Mouse (Mus musculus) naive thymus-derived CD4-positive, alpha-beta T cell, adult 2 months (primary cell): ENCODE measurements at regions not wholly inside any gene's neighbourhood (a gene's known extent, or its start where the extent isn't known, plus 50 kb on each side); places are given as distances from the start of the nearest gene placed in this dataset.
"Not testable (repeated sequence)": the region's sequence is repeated elsewhere in the genome, so short reads cannot be mapped to it uniquely, and the experiment has no call there.

ENCODE experiments used
- DNase-seq: peaks from one replicate; pipeline ENCODE4 v3.0.0-alpha.2; 2011; ENCODE audit warnings: low read depth

- no peak for DNase-seq
Observed at GRCm38 (mm10) chr17:63704991-63705390, 157.9 kb upstream of the Fer start.

DNA sequence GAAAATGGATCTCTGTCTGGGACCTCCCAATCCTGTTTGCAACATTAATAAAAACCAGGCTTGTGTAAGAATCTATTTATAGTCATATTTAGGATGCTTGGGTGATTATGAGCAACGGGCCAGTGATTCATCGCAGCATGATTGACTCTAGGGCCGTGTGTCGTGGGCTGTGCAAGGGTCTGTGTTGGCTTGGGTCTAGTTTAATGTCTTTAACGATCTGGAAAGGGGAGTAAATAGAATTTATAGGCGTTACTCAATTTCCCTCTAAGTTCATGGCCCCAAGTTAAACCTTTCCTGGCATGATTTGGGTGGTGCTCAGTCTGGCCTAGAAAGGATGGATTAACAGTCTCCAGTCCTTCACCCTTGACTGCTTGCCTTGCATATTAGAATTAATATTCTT, 149.9 kb upstream of the Fer start:
- no peak for DNase-seq

- DNase-seq = no peak
Observed at GRCm38 (mm10) chr17:63715687-63716086, 147.2 kb upstream of the Fer start.

DNA sequence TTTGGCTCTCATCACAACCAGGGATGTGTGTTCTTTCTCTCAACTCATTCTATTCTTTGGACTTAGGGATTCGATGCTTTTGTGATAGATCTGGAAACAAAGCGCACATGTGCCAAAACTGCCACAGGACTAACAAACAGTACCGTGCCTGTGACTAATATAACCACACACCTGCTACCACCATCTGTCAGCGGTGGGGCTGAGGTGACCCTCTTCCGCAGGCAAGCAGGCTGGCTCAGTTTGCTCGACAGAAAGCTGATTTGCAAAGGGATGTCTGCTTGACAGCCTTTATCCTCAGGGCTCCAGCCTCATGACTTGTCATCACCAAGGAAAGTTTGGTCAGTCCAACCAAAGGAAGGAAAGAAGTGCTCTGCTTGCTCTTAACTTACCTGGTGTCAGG, 146.7 kb upstream of the Fer start:
- DNase-seq = no peak

DNA sequence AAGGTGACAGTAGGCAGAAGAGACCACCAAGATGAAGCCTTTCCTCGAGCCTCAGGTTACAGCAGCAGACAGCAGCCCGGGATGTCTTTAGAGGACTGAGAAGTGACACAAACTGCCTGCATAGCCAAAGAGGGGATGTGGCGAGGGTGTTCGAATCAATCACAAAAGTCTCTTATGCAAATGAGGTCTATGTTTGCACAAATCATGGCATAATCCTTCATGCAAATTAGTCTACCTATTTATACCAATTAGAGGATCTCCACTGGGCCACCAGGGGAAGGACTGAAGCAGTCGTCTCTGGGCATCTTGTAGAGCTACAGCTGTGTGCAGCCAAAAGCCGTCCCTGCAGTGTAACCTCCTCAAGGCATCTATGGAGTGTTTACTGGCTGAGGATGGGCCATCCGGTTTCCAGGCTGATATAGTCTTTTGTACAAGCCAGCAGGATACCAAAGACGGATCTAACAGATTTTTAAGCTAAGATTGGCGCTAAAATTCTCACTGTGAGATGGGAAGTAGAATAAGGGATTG, 145.7 kb upstream of the Fer start:
- DNase-seq = no peak

GRCm38 (mm10) chr17:63718972-63719715, 143.7 kb upstream of the Fer start:
- no peak for DNase-seq

DNA sequence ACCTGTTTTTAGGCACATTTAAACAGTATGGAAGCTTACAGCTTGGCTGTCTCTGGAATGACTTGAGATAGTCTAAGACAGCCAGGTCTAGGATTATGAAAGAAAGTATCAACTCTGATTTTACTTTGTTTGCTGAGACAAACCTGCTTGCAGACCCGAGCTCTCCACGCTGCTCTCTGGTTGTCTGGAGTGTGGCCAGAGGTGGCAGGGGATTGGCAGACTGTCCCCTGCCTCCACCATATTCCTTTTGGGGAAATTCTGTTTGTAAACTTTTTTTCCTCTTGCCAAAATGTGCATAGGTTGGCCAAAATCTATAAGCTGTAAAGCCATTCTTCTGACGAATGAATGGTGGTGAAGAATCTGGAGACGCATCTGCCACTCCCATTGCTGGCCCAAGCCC, 143.1 kb upstream of the Fer start:
- DNase-seq = no peak

GRCm38 (mm10) chr17:63720883-63721282, 142.0 kb upstream of the Fer start:
- DNase-seq = no peak

GRCm38 (mm10) chr17:63722434-63723004, 140.3 kb upstream of the Fer start:
- no peak for DNase-seq

DNA sequence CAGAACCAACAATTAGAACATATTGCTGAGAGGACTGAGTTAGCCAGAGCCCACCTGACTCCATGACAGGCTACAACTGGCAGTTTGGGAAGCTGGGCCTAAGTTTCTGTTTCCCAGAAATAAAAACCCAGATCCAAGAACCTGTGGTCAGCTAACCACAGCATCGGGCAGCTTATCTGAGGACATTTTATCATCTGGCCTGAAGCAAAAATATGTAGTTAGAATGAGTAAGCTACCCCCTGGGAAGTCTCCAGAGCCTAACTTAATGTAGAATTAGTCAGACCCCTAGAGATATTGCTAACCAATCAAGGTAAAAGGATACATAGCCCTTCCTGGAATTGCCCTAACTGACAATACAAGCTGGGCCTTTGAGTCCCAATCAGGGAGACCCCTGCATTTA, 124.7 kb upstream of the Fer start:
- no peak for DNase-seq

DNA sequence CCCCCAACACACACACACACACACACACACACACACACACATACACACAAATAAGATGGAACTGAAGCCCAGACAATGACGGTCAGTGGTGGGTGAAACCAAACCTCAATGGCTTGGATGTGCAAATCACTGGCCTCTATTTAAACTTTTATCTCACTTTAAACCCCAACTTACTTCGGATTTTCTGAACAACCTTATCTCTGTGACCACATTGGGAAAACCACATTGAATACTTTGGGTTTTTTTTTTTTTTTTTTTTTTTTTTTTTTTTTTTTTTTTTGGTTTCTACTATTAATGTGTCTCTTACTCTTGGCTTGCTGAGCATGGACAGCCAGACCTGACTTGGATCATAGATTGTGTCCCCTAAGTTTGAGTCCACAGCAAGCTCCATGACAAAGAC, 123.2 kb upstream of the Fer start:
- no peak for DNase-seq

DNA sequence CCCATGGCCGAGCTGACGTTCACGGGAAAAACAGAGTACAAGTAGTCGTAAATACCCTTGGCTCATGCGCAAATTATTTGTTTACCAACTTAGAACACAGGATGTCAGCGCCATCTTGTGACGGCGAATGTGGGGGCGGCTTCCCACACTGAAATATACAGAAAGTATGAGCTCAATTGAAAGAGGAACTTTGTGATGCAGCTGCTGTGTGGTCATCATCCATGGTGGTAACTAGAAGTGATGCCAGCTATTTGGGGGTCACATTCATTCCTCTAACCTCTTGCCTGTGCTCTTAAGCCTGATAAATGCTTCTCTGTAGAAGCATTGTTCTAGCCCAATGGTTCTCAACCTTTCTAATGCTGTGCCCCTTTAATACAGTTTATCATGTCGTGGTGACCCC, 113.6 kb upstream of the Fer start:
- DNase-seq = not testable (repeated sequence)

DNA sequence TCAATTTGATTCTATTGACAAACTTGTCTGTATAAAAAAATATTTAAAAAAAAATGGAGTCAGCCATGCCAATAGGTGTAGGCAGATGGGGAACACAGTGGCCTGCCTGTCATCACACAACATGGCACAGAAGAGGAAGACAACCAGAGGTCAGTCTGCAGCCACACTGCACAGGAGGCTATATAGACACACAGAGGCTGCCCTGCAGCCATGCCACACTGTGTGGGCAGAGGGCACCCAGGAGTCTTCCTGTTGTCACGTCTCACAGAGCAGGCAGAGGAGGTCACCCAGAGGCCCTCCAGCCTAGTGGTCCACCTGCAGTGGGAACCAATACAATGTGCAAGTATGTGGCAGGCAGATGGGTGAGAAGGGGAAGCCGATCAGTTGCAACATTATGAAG, 108.5 kb upstream of the Fer start:
- no peak for DNase-seq

DNA sequence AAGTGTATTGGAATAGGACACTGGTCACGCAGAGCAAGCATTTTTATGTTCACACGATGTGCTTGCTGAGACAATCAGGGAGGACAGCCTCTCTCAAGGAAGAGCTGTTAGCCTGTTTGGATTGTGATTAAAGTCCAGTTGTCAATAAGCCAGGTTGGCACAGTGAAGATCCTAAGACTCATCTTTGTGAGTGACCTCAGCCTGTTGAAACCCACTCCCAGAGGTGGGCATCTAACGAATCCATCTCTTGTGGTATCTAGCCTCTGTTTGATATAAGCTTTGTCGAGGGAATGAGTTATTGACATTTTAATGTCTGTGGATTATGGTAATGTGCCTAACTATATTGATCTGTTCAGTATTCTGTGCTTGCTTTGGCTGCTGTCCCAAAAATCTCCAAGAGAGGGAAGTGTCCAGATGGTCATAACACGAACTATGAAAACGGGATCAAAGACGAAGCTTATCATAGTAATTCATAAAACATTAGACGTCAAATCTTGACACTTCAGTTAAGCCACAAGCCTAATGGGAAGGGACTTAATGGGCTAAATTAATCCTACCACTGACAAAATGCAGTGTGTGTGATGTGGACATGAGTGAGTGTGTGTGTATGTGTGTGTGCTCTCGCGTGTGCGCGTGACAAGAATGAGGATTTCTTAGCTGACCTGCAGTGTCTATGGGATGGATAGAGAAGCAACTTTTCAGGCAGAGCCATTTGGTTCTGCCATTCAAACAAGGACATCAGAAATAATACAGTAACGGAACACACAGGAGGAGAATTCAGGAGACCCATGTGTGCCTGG, 104.8 kb upstream of the Fer start:
- no peak for DNase-seq

- no peak for DNase-seq
Observed at GRCm38 (mm10) chr17:63758817-63759404, 104.0 kb upstream of the Fer start.

DNA sequence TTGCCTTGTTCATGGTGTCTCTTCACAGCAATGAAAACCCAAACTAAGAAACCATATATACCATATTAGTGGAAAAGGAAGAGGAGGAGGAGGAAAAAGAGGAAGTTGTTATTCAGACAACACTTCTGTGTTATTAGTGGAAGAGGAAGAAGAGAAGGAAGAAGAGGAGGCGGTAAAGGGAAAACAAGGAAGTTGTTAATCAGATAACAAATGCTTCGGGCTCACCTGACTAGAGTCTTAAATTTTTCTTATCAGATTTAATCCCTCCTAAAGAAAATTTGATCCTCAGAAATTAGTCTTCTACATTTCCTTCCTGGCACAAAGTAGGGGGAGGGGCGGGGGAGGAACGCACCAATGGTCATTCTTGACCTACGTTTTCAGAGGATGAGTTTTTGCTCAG, 101.8 kb upstream of the Fer start:
- no peak for DNase-seq

GRCm38 (mm10) chr17:63771111-63771510, 91.8 kb upstream of the Fer start:
- no peak for DNase-seq

GRCm38 (mm10) chr17:63784381-63785116, 78.3 kb upstream of the Fer start:
- no peak for DNase-seq

- no peak for DNase-seq
Observed at GRCm38 (mm10) chr17:63786444-63786843, 76.4 kb upstream of the Fer start.

- no peak for DNase-seq
Observed at GRCm38 (mm10) chr17:63794352-63794751, 68.5 kb upstream of the Fer start.

- DNase-seq = no peak
Observed at GRCm38 (mm10) chr17:63798381-63798780, 64.5 kb upstream of the Fer start.

DNA sequence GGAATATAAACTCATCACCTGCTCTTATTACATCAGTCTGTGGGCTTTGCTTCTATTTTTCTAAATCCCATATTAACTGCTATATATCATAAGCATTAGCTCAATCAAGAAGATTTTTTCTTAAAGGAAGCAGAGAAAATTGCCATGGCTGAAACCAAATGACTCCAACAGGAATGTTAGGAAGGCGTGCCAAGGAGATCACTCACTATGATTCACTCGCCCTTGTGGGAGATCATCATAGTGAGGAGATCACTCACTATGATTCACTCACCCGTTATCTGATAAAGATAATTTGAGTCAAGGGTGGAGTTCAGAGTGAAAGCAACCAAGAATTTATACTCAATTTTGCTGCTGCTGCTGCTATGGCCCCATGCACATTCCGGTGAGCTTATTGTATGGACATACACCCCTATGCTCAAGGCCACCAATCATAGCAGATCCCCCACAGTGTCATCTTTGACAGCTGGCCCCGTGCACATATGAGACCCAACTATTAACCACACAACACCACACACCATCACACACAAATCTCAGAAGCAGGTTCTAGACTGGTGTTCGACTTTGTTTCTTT, 63.8 kb upstream of the Fer start:
- no peak for DNase-seq
